Mouse (Mus musculus) liver, embryonic 14.5 days (tissue): ENCODE data around the gene Cotl1. TPM values are rescaled to one million over a fixed set of nuclear protein-coding genes. Genes with fewer than 3 reads are reported as not detected.

Experiments used
- ATAC-seq: fragments of 200-750 bp; cut with Nextera tagmentation; 2 replicates; pipeline ENCODE4 v1.8.0; 2017; ENCODE audit warnings: moderate number of reproducible peaks, mild to moderate bottlenecking, moderate library complexity; ENCODE audit not compliant: insufficient read depth
- DNase-seq, 3 experiments: peaks; one replicate each; pipeline ENCODE4 v3.0.0-alpha.2; 2012 to 2013; ENCODE audit warnings: low read depth in 3 of 3, low spot score in 3 of 3
- H3K27ac ChIP-seq: fragments of 300-500 bp; sonication (generic); 2 replicates; pipeline ENCODE4 v1.5.1; 2014; ENCODE audit warnings: moderate library complexity, mild to moderate bottlenecking, control low read depth, inconsistent platforms
- H3K27me3 ChIP-seq: fragments of 300-500 bp; sonication (generic); 2 replicates; pipeline ENCODE4 v1.6.1; 2014; ENCODE audit warnings: mild to moderate bottlenecking, low read length, moderate library complexity; ENCODE audit not compliant: control insufficient read depth, insufficient read depth
- H3K36me3 ChIP-seq: fragments of 300-500 bp; sonication (generic); replicated peaks from 2 replicates; pipeline ENCODE4 v1.6.1; 2014; ENCODE audit warnings: low read depth; ENCODE audit not compliant: control insufficient read depth, insufficient read depth
- H3K4me1 ChIP-seq, 2 experiments: fragments of 200-500 bp in 1 of 2; fragments of 300-500 bp in 1 of 2; sonication (generic) in 1 of 2; replicated peaks; 2 replicates each; pipeline ENCODE4 v1.6.1; 2012 to 2014; ENCODE audit warnings: antibody characterized with exemption in 1 of 2, inconsistent platforms in 1 of 2, low read length in 1 of 2; ENCODE audit not compliant: control insufficient read depth in 2 of 2, insufficient read depth in 2 of 2
- H3K4me2 ChIP-seq: fragments of 300-500 bp; sonication (generic); 2 replicates; pipeline ENCODE4 v1.6.1; 2014; ENCODE audit warnings: low read depth, mild to moderate bottlenecking, control low read depth, moderate library complexity
- H3K4me3 ChIP-seq, 2 experiments: fragments of 200-500 bp in 1 of 2; fragments of 300-500 bp in 1 of 2; sonication (generic) in 1 of 2; 2 replicates each; pipeline ENCODE4 v1.5.1; 2012 to 2014; ENCODE audit warnings: low read depth in 2 of 2, low read length in 2 of 2, mild to moderate bottlenecking in 2 of 2, control low read depth in 1 of 2, inconsistent platforms in 1 of 2, moderate library complexity in 1 of 2; ENCODE audit not compliant: insufficient read depth in 1 of 2
- H3K9ac ChIP-seq: fragments of 300-500 bp; sonication (generic); replicated peaks from 2 replicates; pipeline ENCODE4 v1.6.1; 2014; ENCODE audit warnings: mild to moderate bottlenecking, control low read depth, moderate library complexity
- H3K9me3 ChIP-seq: fragments of 300-500 bp; sonication (generic); 2 replicates; pipeline ENCODE4 v1.6.1; 2016; ENCODE audit warnings: low read length, mixed read lengths; ENCODE audit not compliant: control insufficient read depth
- CTCF ChIP-seq: IDR thresholded peaks from 2 replicates; pipeline ENCODE4 v1.5.1; 2016; ENCODE audit warnings: antibody characterized with exemption, low read depth, control low read depth
- EP300 ChIP-seq: IDR thresholded peaks from 2 replicates; pipeline ENCODE4 v1.6.1; 2016; ENCODE audit warnings: antibody characterized with exemption, low read depth
- WGBS: fragments of 180-500 bp; shearing (Covaris S2); extraction: QIAGEN DNeasy Blood & Tissue Kit; methylation state at CpG from one replicate; pipeline ENCODE4 v1.1.7; 2014; ENCODE audit not compliant: insufficient replicate concordance; 5-methylcytosine and 5-hydroxymethylcytosine counted together
- polyA plus RNA-seq, 2 experiments: library from polyadenylated mRNA; depleted of rRNA in 1 of 2; stranded (reverse) in 1 of 2; unstranded in 1 of 2; fragments of >200 nt; fragmentation: Nextera tagmentation in 1 of 2; extraction: Ambion mirVana in 1 of 2; gene quantifications; 2 replicates each; pipeline versions ENCODE4 v1.2.1 to v1.2.3; 2012 to 2014

Cotl1 gene
- polyA plus RNA-seq (2012; rRNA removed) = 57.0 and 59.6 TPM in 2 replicates
- polyA plus RNA-seq (2014; fragmentation: Nextera tagmentation; extraction: Ambion mirVana) = 77.7 and 88.7 TPM in 2 replicates

DNA sequence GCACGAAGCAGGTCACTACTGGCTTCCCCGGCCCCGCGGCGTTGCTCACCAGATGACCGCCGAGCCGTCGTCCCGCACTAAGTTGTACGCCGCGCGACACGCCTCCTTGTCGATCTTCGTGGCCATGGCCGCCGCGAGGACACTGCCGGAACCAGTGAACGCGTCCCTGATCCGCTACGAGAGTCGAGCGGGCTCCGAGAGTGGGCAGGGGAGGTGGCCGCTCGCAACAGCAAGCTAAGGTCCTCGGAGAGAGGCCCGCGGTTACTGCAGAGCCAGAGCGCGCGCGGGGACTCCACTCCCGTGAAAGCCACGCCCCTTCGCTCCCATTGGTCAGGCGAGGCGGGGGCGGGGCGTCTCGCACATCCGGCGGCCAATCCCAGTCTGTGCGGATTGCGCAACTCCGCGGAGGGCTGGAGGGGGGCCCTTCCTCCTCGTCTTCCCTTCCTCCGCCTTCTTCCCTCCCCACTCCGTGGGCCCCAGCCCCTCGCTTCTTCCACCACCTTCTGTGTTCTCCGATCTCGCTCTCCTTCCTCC, at the start of gene Cotl1:
TSS of gene Cotl1 (minus strand) at position 270 of the 534 bp plus-strand sequence.
- Histone ChIP-seq H3K27me3 (peaks cover 9% of the 10 kb centered on the region; the same call in 1 of the 2 replicates), H3K4me2 (peak within 1 kb of the TSS; percentile 86), H3K36me3 (no peaks in the 10 kb centered on the region), H3K4me3 (peak within 1 kb of the TSS; percentile 64 to 76), H3K4me1 (peaks cover 2 to 16% of the 10 kb centered on the region in 2 experiments), H3K9me3 (no peaks in the 10 kb centered on the region), H3K9ac (peak within 1 kb of the TSS; percentile 50), H3K27ac (no peak within 1 kb of the TSS)
- TF ChIP-seq CTCF = no peak
- no peak for TF ChIP-seq EP300
- DNase-seq = peak; percentile 83 to 85 (median 85)
- ATAC-seq = peak; percentile 85
- WGBS = under 1% methylated on average over 56 of the region's 57 CpGs

DNA sequence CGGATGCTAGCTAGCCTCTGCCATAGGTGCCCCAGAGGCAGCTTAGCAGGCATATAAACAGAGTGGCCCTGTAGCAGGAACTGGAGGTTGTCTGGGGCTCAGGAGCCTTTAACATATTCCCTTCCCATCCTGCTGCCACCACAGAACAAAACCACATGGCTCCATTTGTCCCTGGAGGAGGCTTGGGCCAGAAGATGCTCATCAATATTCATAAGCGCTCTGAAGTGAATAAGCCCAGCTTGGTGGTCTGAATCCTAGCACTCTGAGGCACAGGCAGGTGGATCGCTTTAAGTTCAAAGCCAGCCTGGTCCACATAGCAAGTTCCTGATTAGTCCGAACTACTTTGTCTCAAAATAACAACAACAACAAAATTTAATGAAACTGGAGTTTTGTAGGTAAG, 47.7 kb upstream of the Cotl1 start:
- H3K27me3 ChIP-seq = no peaks in the 10 kb centered on the region
- DNase-seq (no peak), ATAC-seq (no peak)
- no peak overlapping the region for H3K4me2 ChIP-seq
- no peak overlapping the region for H3K4me3 ChIP-seq
- 53% methylated on average over 4 of the region's 4 CpGs for WGBS
- H3K4me1 ChIP-seq = peaks cover 0 to 5% of the 10 kb centered on the region in 2 experiments; a peak in 2 of 4 replicates
- no peak overlapping the region for H3K9ac ChIP-seq
- no peak overlapping the region for H3K27ac ChIP-seq
- TF ChIP-seq EP300 (no peak), CTCF (no peak)
- no peaks in the 10 kb centered on the region for H3K36me3 ChIP-seq
- H3K9me3 ChIP-seq = no peaks in the 10 kb centered on the region

DNA sequence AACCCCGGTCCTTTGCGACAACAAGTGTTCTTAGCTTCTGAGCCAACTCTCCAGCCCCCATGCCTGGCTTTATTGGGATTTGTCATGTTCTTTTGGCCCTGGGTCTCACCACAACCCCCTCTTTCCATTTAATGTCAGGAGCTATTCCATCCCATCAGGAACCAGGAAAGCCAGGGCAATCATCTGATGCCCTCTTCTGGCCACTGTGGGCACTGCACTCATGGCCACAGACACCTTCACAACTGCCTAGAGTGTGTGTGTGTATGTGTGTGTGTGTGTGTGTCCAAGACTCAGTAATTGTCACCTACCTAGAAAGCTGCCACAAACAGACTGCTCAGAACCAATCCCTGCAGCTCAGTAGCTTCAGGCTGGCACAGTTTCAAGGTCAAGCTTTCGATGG, 46.8 kb upstream of the Cotl1 start:
- Histone ChIP-seq H3K9ac (no peak overlapping the region), H3K36me3 (no peaks in the 10 kb centered on the region), H3K4me1 (peaks cover 0 to 5% of the 10 kb centered on the region in 2 experiments; a peak in 2 of 4 replicates), H3K9me3 (no peaks in the 10 kb centered on the region), H3K4me2 (no peak overlapping the region), H3K27ac (no peak overlapping the region), H3K4me3 (no peak overlapping the region), H3K27me3 (no peaks in the 10 kb centered on the region)
- no peak for DNase-seq
- 82% methylated on average over 3 of the region's 3 CpGs for WGBS
- TF ChIP-seq CTCF = peak; percentile 96
- no peak for TF ChIP-seq EP300
- ATAC-seq = no peak

DNA sequence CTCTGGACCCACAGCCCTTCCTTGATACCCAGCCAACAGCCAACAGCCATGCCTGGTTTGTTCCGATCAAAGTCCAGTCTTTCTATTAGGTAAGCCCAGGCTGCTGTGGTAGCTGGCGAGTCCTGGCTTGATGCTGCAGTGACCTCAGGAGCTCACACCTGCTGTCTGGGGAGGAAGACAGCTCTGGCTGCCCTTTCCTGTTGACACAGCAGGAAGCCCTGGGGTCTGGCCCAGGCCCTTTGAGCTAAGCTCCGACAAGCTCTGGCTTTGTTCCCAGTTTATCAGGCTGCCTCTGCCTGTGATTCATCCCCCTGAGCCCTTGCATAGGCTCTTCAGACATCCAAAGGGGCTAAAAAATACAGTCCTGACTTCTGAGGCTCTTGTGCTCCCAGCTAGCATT, 45.3 kb upstream of the Cotl1 start:
- Histone ChIP-seq H3K4me2 (no peak overlapping the region), H3K27me3 (no peaks in the 10 kb centered on the region), H3K27ac (no peak overlapping the region), H3K4me3 (no peak overlapping the region), H3K9ac (no peak overlapping the region), H3K4me1 (peaks cover 0 to 5% of the 10 kb centered on the region in 2 experiments; a peak in 2 of 4 replicates), H3K36me3 (no peaks in the 10 kb centered on the region), H3K9me3 (no peaks in the 10 kb centered on the region)
- ATAC-seq (peak; percentile 65), DNase-seq (no peak)
- TF ChIP-seq CTCF (no peak), EP300 (no peak)
- 42% methylated on average over 3 of the region's 3 CpGs for WGBS

DNA sequence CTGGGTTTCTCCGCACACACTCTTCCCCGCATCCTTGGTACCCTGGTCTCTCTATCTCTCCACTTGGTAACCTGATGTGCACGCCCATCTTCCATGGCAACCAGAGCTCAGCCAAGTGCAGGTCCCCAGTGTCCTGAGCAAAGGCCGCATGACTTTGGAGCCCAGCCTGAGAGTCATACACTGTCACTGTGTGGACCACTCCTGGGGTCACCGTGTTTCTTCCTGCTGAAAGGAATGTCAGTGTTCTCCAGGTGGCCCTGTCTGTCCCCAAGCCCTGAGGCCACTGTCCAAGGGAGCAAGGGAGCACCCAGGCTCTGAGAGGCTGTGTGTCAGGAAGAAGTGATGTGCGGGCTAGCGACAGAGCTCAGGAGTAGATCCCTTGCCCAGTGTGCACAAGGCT, 42.9 kb upstream of the Cotl1 start:
- no peak overlapping the region for H3K9ac ChIP-seq
- no peaks in the 10 kb centered on the region for H3K9me3 ChIP-seq
- ATAC-seq = no peak
- no peak for DNase-seq
- H3K4me1 ChIP-seq = peaks cover 0 to 5% of the 10 kb centered on the region in 2 experiments; a peak in 2 of 4 replicates
- H3K27me3 ChIP-seq = no peaks in the 10 kb centered on the region
- no peak overlapping the region for H3K4me3 ChIP-seq
- no peaks in the 10 kb centered on the region for H3K36me3 ChIP-seq
- TF ChIP-seq EP300 (no peak), CTCF (no peak)
- no peak overlapping the region for H3K27ac ChIP-seq
- WGBS = 78% methylated on average over 7 of the region's 7 CpGs
- no peak overlapping the region for H3K4me2 ChIP-seq
